Mouse (Mus musculus) MEL-GATA-1-ER (cell line): ENCODE data around the gene Plppr4.

ENCODE experiments used
- DNase-seq: peaks from one replicate; pipeline ENCODE4 v3.0.0-alpha.2; 2012; ENCODE audit warnings: low read depth; ENCODE audit errors: extremely low read depth

The Plppr4 gene

GRCm38 (mm10) chr3:117360528-117360927 lies at the start of gene Plppr4:
TSS of gene Plppr4 (minus strand) at chr3:117360876.
- DNase-seq = no peak

- DNase-seq = no peak
Observed at GRCm38 (mm10) chr3:117405821-117406220, 45.1 kb upstream of the Plppr4 start.

- DNase-seq = no peak
Observed at GRCm38 (mm10) chr3:117403740-117404139, 43.1 kb upstream of the Plppr4 start.

- no peak for DNase-seq
Observed at GRCm38 (mm10) chr3:117366041-117366440, 5.4 kb upstream of the Plppr4 start.

GRCm38 (mm10) chr3:117359686-117360521 lies 772 bp downstream of the Plppr4 start:
- DNase-seq = no peak

GRCm38 (mm10) chr3:117358981-117359628 lies 1.6 kb downstream of the Plppr4 start:
- DNase-seq = no peak

GRCm38 (mm10) chr3:117357367-117357766 lies 3.3 kb downstream of the Plppr4 start:
- no peak for DNase-seq

GRCm38 (mm10) chr3:117353940-117354339 lies 6.7 kb downstream of the Plppr4 start:
- DNase-seq = no peak

GRCm38 (mm10) chr3:117346351-117346750 lies 14.3 kb downstream of the Plppr4 start:
- DNase-seq = no peak

GRCm38 (mm10) chr3:117331502-117331901 lies 29.2 kb downstream of the Plppr4 start:
- no peak for DNase-seq

- DNase-seq = no peak
Observed at GRCm38 (mm10) chr3:117329485-117329884, 31.2 kb downstream of the Plppr4 start.

GRCm38 (mm10) chr3:117326551-117326950 lies 34.1 kb downstream of the Plppr4 start:
- DNase-seq = no peak

- DNase-seq = no peak
Observed at GRCm38 (mm10) chr3:117319671-117320070, 41.0 kb downstream of the Plppr4 start.

- no peak for DNase-seq
Observed at GRCm38 (mm10) chr3:117313339-117313738, 47.3 kb downstream of the Plppr4 start.

GRCm38 (mm10) chr3:117312097-117312496 lies 48.6 kb downstream of the Plppr4 start:
- DNase-seq = no peak

- DNase-seq = no peak
Observed at GRCm38 (mm10) chr3:117310801-117311368, 49.8 kb downstream of the Plppr4 start.

GRCm38 (mm10) chr3:117309580-117309910 lies 51.1 kb downstream of the Plppr4 start:
- DNase-seq = no peak

- DNase-seq = peak; percentile 24
Observed at GRCm38 (mm10) chr3:117308895-117309579, 51.6 kb downstream of the Plppr4 start.

GRCm38 (mm10) chr3:117307555-117307954 lies 53.1 kb downstream of the Plppr4 start:
- no peak for DNase-seq

GRCm38 (mm10) chr3:117304037-117304436 lies 56.6 kb downstream of the Plppr4 start:
- DNase-seq = no peak

GRCm38 (mm10) chr3:117300735-117301271 lies 59.9 kb downstream of the Plppr4 start:
- no peak for DNase-seq

GRCm38 (mm10) chr3:117297735-117298134 lies 62.9 kb downstream of the Plppr4 start:
- no peak for DNase-seq
